Mouse (Mus musculus): ENCODE results near the gene Ppp1r9a.

- TF ChIP-seq POLR2A (IDR thresholded peaks at IDR 0.05; ENCODE audit: low read depth, low read length) (no peak), CTCF (IDR thresholded peaks at IDR 0.05; ENCODE audit: extremely low read depth, insufficient read depth, insufficient read length, insufficient replicate concordance) (no peak)
These were observed 283.7 kb downstream of the Ppp1r9a start for GRCm38 (mm10) chr6:5186229-5186950.
